Mouse (Mus musculus) intestine, embryonic 14.5 days (tissue): ENCODE measurements around the gene Gpr157. TPM values are rescaled to one million over a fixed set of nuclear protein-coding genes. Genes with fewer than 3 reads are reported as not detected.

Source experiments
- ATAC-seq: fragments of 200-750 bp; cut with Nextera tagmentation; replicated peaks from 2 replicates; pipeline ENCODE4 v1.8.0; 2017; ENCODE audit warnings: low read depth, moderate number of reproducible peaks, moderate TSS enrichment, moderate library complexity; ENCODE audit not compliant: low FRiP score, low TSS enrichment
- DNase-seq: peaks from one replicate; pipeline ENCODE4 v3.0.0-alpha.2; 2018; ENCODE audit warnings: low spot score
- H3K27ac ChIP-seq: fragments of 300-500 bp; sonication (generic); 2 replicates; pipeline ENCODE4 v1.5.1; 2014; ENCODE audit warnings: low read depth, mild to moderate bottlenecking, control low read depth
- H3K27me3 ChIP-seq: fragments of 300-500 bp; sonication (generic); replicated peaks from 2 replicates; pipeline ENCODE4 v1.6.1; 2014; ENCODE audit warnings: low read length, control low read depth; ENCODE audit not compliant: control insufficient read depth, insufficient read depth
- H3K36me3 ChIP-seq: fragments of 300-500 bp; sonication (generic); 2 replicates; pipeline ENCODE4 v1.6.1; 2014; ENCODE audit warnings: low read length, control low read depth; ENCODE audit not compliant: control insufficient read depth, insufficient read depth
- H3K4me1 ChIP-seq: fragments of 300-500 bp; sonication (generic); replicated peaks from 2 replicates; pipeline ENCODE4 v1.6.1; 2014; ENCODE audit warnings: low read length, control low read depth, mixed read lengths; ENCODE audit not compliant: control insufficient read depth, insufficient read depth
- H3K4me2 ChIP-seq: fragments of 300-500 bp; sonication (generic); 2 replicates; pipeline ENCODE4 v1.6.1; 2014; ENCODE audit warnings: low read length
- H3K4me3 ChIP-seq: fragments of 300-500 bp; sonication (generic); 2 replicates; pipeline ENCODE4 v1.5.1; 2014; ENCODE audit warnings: low read depth, low read length, control low read depth, mixed read lengths
- H3K9ac ChIP-seq: fragments of 300-500 bp; sonication (generic); 2 replicates; pipeline ENCODE4 v1.6.1; 2014; ENCODE audit warnings: mild to moderate bottlenecking, low read length
- H3K9me3 ChIP-seq: fragments of 300-500 bp; sonication (generic); 2 replicates; pipeline ENCODE4 v1.6.1; 2016; ENCODE audit warnings: low read length, control low read depth; ENCODE audit not compliant: control insufficient read depth
- WGBS: fragments of 180-500 bp; shearing (Covaris S2); extraction: QIAGEN DNeasy Blood & Tissue Kit; methylation state at CpG from one replicate; pipeline ENCODE4 v1.1.7; 2014; 5-methylcytosine and 5-hydroxymethylcytosine counted together
- polyA plus RNA-seq: library from polyadenylated mRNA; unstranded; fragments of >200 nt; fragmentation: Nextera tagmentation; extraction: Ambion mirVana; gene quantifications from 2 replicates; pipeline ENCODE4 v1.2.1, GENCODE M21; 2014

The Gpr157 gene
- polyA plus RNA-seq, 1 experiment from 2014 or later = 0.42 TPM

- H3K9ac ChIP-seq = 0 out of 2 replicates have a peak overlapping the region, but pooled peaks have one; percentile 29
- ATAC-seq (0 out of 2 replicates have a peak, but pooled peaks have one; percentile 19), DNase-seq (no peak)
- peaks cover 9% of the 10 kb centered on the region for H3K4me1 ChIP-seq
- WGBS = 21% methylated on average over 15 of the region's 15 CpGs
- no peaks in the 10 kb centered on the region for H3K36me3 ChIP-seq
- H3K27me3 ChIP-seq = peaks cover 23% of the 10 kb centered on the region
- no peak overlapping the region for H3K27ac ChIP-seq
- peak overlapping the region; percentile 97 for H3K4me2 ChIP-seq
- peak overlapping the region; percentile 50 for H3K4me3 ChIP-seq
- H3K9me3 ChIP-seq = no peaks in the 10 kb centered on the region
Observed at GRCm38 (mm10) chr4:150049157-150049513, 38.0 kb upstream of the Gpr157 start.

GRCm38 (mm10) chr4:150049564-150050226, 37.5 kb upstream of the Gpr157 start:
- no peak for ATAC-seq
- WGBS = 25% methylated on average over 13 of the region's 13 CpGs
- no peak overlapping the region for H3K9ac ChIP-seq
- no peak overlapping the region for H3K4me3 ChIP-seq
- H3K9me3 ChIP-seq = no peaks in the 10 kb centered on the region
- no peaks in the 10 kb centered on the region for H3K36me3 ChIP-seq
- H3K4me2 ChIP-seq = peak overlapping the region; percentile 97; the same call in 1 of the 2 replicates
- no peak for DNase-seq
- H3K27ac ChIP-seq = no peak overlapping the region
- H3K27me3 ChIP-seq = peaks cover 23% of the 10 kb centered on the region
- peaks cover 9% of the 10 kb centered on the region for H3K4me1 ChIP-seq

- no peak for ATAC-seq
- no peak for DNase-seq
- Histone ChIP-seq H3K4me2 (no peak overlapping the region), H3K27me3 (peaks cover 23% of the 10 kb centered on the region), H3K9me3 (no peaks in the 10 kb centered on the region), H3K4me1 (peaks cover 9% of the 10 kb centered on the region), H3K4me3 (no peak overlapping the region), H3K36me3 (no peaks in the 10 kb centered on the region), H3K27ac (no peak overlapping the region), H3K9ac (no peak overlapping the region)
- 66% methylated on average over 8 of the region's 8 CpGs for WGBS
Observed at GRCm38 (mm10) chr4:150051514-150051913, 35.7 kb upstream of the Gpr157 start.

- no peak overlapping the region for H3K27ac ChIP-seq
- no peak for DNase-seq
- no peaks in the 10 kb centered on the region for H3K36me3 ChIP-seq
- 90% methylated on average over 3 of the region's 3 CpGs for WGBS
- no peaks in the 10 kb centered on the region for H3K9me3 ChIP-seq
- no peak for ATAC-seq
- no peak overlapping the region for H3K9ac ChIP-seq
- H3K4me2 ChIP-seq = no peak overlapping the region
- H3K4me1 ChIP-seq = peaks cover 9% of the 10 kb centered on the region
- H3K27me3 ChIP-seq = peaks cover 21% of the 10 kb centered on the region
- no peak overlapping the region for H3K4me3 ChIP-seq
Observed at GRCm38 (mm10) chr4:150052380-150052779, 34.8 kb upstream of the Gpr157 start.

- H3K4me3 ChIP-seq = no peak overlapping the region
- H3K9me3 ChIP-seq = no peaks in the 10 kb centered on the region
- H3K27ac ChIP-seq = no peak overlapping the region
- ATAC-seq = no peak
- DNase-seq = no peak
- no peaks in the 10 kb centered on the region; the same call in 1 of the 2 replicates for H3K27me3 ChIP-seq
- 76% methylated on average over 7 of the region's 7 CpGs for WGBS
- peaks cover 14% of the 10 kb centered on the region for H3K4me1 ChIP-seq
- H3K4me2 ChIP-seq = no peak overlapping the region
- H3K36me3 ChIP-seq = no peaks in the 10 kb centered on the region
- no peak overlapping the region for H3K9ac ChIP-seq
Observed at GRCm38 (mm10) chr4:150056171-150056570, 31.0 kb upstream of the Gpr157 start.

- H3K4me1 ChIP-seq = peaks cover 14% of the 10 kb centered on the region
- H3K27ac ChIP-seq = no peak overlapping the region
- H3K27me3 ChIP-seq = no peaks in the 10 kb centered on the region
- ATAC-seq (no peak), DNase-seq (no peak)
- no peak overlapping the region for H3K4me2 ChIP-seq
- H3K9me3 ChIP-seq = no peaks in the 10 kb centered on the region
- WGBS = 94% methylated on average over 12 of the region's 12 CpGs
- H3K4me3 ChIP-seq = no peak overlapping the region
- H3K36me3 ChIP-seq = no peaks in the 10 kb centered on the region
- no peak overlapping the region for H3K9ac ChIP-seq
Observed at GRCm38 (mm10) chr4:150057722-150058121, 29.4 kb upstream of the Gpr157 start.

GRCm38 (mm10) chr4:150059841-150060468, 27.2 kb upstream of the Gpr157 start:
- Histone ChIP-seq H3K9me3 (no peaks in the 10 kb centered on the region), H3K4me1 (peaks cover 14% of the 10 kb centered on the region), H3K9ac (no peak overlapping the region), H3K4me3 (no peak overlapping the region), H3K27me3 (no peaks in the 10 kb centered on the region), H3K4me2 (no peak overlapping the region), H3K27ac (no peak overlapping the region), H3K36me3 (no peaks in the 10 kb centered on the region)
- DNase-seq (no peak), ATAC-seq (no peak)
- 64% methylated on average over 9 of the region's 9 CpGs for WGBS

- Histone ChIP-seq H3K4me2 (no peak overlapping the region), H3K27ac (no peak overlapping the region), H3K27me3 (no peaks in the 10 kb centered on the region), H3K9me3 (no peaks in the 10 kb centered on the region), H3K36me3 (no peaks in the 10 kb centered on the region), H3K4me3 (no peak overlapping the region), H3K4me1 (peaks cover 14% of the 10 kb centered on the region), H3K9ac (no peak overlapping the region)
- peak; percentile 30; the same call in 1 of the 2 replicates for ATAC-seq
- WGBS = 43% methylated on average over 23 of the region's 23 CpGs
- no peak for DNase-seq
Observed at GRCm38 (mm10) chr4:150060469-150061170, 26.5 kb upstream of the Gpr157 start.
